Mouse (Mus musculus) spleen, postnatal 14 days (tissue): ENCODE data around the gene Barhl1.

Experiments used
- DNase-seq, 2 experiments: peaks; one replicate each; pipeline ENCODE4 v3.0.0; 2021 to 2022; ENCODE audit warnings: low spot score in 2 of 2

Barhl1 gene

DNA sequence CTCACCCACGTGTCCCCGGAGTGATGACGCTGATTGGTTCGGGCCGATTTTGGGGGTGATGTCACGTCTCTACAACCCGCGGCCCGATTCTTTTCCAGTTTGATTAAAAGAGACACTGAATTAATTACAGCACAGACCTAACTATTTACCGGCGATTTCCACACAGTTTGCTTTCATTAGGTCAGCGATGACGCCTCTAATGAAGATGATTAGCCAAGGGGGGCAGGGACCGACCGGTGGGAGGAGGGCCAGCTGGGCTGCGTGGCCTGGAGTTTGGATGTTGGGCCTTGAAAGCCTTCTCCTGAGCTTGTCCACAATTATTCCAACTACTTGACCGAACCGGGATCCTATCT, at the start of gene Barhl1:
Gene Barhl1 (minus strand): TSS at position 156 of the 353 bp plus-strand sequence.
- no peak for DNase-seq

DNA sequence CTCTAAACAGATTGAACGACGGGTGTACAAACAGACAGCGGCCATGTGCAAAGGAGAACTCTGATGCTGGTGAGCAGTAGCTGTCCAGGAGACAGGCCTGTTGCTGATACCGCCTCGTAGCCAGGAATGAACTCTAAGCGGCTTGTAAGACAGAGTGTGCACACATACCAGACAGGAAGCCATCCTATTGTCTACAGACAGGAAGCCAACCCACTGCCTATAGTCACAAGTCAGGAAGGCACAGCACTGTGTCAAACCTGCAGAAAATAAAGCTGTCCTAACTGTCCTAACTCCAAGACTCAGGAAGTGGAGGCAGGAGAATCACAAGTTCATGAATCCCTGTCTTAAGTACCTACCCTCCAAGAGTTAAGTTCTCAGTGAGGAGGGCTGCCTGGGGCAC, 47.1 kb upstream of the Barhl1 start:
- DNase-seq = no peak

DNA sequence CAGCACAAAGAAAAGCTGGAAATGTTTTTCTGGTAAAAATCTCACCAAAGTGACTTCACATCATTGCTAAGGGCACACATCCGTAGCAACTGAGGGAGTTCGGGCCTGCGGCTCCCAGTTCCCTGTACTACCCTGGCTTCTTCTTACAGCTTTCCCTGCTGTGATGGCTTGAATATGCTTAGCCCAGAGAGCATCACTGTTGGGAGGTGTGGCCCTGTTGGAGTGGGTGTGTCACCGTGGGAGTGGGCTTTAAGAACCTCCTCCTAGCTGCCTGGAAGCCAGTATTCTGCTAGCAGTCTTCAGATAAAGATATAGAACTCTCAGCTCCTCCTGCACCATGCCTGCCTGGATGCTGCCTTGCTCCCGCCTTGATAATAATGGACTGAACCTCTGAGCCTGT, 45.2 kb upstream of the Barhl1 start:
- no peak for DNase-seq

DNA sequence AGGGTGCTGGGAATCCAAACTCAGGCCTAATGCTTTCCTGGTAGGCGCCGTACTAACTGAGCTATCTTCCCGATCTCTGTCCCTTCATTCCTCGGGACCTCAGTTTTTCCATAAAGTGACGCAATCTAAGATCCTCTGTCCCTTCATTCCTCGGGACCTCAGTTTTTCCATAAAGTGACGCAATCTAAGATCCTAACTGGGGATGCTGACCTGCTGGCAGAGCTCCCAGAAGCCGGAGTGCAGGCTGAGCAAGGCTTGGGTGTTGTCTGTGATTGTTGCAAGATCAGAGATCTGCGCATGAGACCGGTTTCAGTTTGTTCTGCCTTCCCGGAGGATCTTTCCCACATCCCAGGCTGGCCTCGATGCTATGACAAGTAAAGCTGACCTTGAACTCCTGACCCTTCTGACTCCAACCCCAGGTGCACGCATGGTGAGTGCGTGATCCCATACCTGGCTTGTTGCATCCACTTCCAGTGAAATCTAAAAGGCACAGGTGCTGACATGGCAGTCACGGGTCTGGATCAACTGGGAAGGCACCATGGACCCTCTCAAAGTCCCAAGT, 44.6 kb upstream of the Barhl1 start:
- no peak for DNase-seq

- DNase-seq = no peak
These were observed 40.4 kb upstream of the Barhl1 start for GRCm38 (mm10) chr2:28956874-28957273.

GRCm38 (mm10) chr2:28954595-28954994, 38.1 kb upstream of the Barhl1 start:
- no peak for DNase-seq

GRCm38 (mm10) chr2:28952981-28953380, 36.5 kb upstream of the Barhl1 start:
- no peak for DNase-seq

DNA sequence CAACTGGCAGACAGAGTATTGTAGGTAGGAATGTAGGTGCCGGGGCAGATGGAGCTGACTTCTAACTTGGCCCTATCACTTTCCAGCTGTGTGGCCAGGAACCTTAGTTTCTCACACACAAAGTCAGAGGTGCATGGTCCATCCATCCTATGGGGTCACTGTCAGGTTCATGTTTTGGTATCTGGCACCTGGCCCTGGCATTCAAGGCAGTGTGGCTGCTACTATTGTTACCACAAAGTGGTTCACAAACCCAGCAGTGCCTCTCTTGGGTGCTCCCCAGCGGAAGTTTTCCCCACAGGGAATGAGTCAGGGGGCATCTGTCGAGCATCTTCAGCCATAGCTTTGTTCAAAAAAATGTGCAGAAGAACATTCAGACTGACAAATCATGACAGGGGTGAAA, 29.8 kb upstream of the Barhl1 start:
- DNase-seq = no peak

DNA sequence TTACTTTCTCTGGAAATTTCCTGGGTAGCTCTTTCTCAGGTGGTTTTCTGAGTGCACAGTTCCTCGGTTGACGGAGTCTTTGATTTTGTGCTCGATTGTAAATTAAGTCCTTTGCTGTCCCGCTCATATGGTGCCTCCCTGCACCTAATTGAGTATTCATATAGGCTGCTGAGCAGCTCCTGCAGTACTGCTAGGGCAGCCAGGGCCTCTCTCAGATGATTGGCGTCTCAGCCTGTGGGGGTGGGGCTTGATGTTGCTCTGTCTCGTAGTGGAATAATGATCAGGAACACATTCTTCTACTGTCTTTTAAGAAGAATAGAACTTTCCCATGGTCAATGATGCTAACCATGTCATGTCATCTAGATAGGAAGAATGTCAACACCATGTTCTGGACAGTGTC, 28.9 kb upstream of the Barhl1 start:
- no peak for DNase-seq

DNA sequence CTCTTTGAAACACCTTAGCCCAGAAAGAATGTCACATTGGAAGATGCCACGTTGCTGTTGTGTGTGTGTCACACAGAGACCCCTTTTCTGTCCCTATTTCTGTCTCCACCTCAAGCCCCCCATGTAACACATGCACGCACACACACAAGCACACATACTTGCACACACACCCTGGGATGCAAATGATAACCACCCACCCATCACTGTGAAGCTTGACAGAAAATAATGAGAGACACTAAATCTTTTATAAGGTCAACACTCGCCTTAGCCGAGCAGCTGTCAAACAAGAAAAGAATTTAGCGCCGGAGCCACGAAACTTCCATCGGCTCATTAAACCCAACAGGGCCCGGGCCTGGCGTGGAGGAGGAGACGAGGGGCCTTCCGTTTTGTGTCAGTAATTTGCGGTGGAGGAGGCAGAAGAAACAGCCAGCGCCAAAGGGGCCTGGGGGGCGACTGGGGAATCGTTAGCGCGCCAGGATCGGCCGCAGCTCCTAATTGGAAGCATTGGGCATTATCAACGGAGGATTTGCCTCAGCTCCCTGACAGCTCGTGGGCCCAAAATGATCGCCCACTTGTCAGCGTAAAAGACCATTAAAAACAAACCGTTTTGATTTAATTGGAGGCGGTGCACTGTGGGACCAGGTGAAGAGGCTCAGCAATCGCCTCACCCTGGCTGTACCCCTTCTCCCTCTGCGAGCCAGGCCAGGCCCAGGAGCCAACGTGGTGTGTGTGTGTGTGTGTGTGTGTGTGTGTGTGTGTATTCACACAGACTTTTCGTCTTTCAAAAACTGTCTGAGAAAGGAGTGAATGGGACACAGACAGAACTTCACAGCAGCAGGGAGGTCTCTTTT, 27.4 kb upstream of the Barhl1 start:
- DNase-seq = no peak

DNA sequence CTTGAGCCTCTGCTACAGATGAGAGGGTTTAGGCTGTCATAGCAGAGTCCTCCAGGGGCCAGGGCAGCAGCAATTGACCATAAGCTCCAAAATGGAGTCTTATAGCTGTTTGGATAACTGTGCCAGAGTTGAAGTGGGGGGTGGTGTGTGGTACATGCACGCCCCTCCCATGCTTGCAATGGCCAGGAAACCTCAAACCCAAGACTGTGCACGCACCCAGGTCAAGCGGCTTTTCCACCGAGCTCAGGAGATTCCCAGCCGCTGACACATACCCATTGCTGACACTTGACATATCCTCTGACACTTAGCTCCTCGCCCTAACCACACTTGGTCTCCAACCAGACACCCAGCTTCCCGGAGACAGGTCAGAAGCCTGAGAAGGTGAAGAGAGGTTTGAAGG, 22.5 kb upstream of the Barhl1 start:
- DNase-seq = no peak

DNA sequence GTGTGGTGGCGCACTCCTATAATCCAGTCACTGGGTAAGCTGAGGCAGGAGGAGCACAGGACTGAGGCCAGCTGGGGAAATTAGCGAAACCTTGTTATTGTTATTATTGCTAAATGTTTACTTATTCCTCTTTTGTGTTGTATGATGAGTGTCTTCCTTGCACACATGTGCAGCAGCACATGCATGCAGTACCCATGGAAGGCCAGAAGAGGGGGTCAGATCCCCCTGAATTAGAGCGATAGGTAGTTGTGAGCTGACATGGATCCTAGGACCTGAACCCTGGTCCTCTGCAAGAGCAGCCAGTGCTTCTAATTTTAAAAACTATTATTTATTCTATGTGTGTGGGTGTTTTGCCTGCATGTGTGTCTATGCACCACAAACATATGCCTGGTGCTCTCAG, 14.1 kb upstream of the Barhl1 start:
- no peak for DNase-seq

DNA sequence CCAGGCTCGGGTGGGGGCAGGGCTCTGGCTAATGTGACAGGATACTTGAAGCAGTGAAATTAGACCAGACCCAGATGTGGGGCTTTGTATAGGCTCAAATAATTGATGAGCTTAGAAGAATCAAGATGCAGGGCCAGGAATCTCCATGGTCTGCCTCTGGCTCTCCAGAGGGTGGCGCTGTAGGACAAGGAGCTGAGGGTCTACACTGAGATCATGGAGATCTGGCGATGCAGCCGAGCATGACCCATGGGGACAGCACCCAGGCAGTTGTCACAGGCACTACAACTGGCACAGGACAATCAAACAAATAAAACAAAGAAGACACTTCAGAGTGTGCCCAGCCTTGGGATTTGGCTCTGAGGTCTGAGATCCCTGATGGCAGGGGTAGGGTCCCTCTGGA, 7.4 kb upstream of the Barhl1 start:
- peak in 1 of 2 experiments; percentile 35 for DNase-seq

DNA sequence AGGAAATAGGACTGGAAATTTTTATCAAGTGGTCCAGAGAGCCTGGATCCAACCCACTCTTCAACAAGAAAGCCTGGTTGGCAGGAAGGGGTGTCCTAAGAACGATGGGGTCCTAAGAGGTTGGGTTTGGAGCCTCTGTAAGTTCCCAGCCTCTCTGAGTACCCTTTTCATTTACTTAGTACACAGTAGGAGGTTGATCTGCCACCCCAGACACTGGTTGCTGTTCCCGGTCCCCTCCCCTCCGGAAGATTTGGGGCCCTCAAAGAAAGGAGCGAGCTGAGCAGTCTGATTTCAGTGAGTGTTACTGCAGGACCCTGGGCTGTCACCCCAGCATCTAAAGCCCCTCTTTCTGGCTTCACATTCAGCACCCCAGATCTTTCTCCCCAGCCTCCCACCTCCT, 2.5 kb upstream of the Barhl1 start:
- no peak for DNase-seq

GRCm38 (mm10) chr2:28917518-28918361, 1.3 kb upstream of the Barhl1 start:
- DNase-seq = no peak

- no peak for DNase-seq
These were observed 669 bp upstream of the Barhl1 start for GRCm38 (mm10) chr2:28917156-28917517.

GRCm38 (mm10) chr2:28915768-28916512, 528 bp downstream of the Barhl1 start:
- peak; percentile 57 to 58 for DNase-seq

DNA sequence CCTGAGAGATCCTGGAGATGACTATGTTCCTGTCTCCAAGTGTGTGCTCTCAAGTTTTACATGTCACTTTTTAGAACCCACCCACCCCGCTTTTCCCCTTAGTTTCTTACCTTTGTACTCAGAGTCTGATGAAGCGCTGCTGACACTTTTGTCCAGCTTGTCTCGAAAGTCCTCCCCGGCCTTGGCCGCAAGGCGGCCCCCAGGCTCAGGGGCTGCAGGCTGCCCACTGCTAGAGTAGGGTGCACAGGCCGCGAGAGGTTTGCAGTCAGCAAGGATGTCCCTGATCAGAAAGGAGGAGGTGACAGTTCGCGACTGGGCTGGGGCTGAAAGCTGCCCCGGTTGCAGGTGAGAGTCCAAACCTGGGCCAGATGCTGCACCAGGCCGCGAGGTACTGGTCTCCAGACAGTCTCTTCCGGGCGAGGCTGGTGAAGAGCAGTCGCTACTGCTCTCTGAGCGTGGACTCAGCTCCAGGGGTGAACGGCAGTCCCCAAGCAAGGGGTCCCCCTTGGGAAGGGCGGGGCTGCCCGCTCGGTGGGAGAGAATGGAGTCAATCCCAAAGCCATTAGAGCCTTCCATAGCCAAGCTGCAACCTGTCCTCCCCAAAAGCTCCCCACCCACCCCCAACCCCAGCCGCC, 1.2 kb downstream of the Barhl1 start:
- DNase-seq = no peak

DNA sequence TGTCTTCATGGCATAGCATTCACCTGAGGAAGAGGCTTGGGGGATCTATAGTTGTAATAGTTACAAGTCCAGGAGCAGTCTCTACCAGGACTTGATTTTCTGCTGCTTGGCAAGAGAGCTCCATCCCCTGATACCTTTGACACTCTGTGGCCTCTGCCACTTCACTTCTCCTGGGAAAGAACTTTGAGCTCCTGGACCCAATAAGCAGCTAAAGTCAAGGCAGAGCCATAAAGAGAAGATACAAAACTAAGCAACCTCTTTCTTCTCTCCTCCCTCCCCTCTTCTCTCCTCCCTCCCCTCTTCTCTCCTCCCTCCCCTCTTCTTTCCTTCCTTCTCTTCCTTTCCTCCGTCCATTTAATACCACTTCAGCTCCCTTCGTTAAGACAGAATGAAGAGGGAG, 2.3 kb downstream of the Barhl1 start:
- DNase-seq = no peak

DNA sequence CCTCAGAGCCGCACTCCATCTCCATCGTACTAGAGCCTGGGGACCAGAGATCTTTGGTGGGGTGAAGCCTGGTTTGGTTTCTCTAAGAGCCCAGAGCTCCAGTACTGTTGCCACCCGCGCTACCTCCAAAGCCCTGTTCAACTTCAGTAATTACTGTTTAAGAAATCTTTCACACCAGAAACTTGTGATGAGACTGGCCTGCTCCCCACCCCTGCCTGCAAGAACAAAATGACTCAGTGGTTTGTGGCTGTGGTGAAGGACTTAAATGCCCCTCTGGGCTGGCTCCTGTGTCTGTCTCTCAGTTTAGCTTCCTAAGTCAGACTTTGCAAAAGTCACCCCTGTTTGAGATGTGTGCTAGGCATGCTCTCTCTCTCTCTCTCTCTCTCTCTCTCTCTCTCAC, 3.5 kb downstream of the Barhl1 start:
- DNase-seq = no peak

GRCm38 (mm10) chr2:28912039-28912700, 4.3 kb downstream of the Barhl1 start:
- no peak for DNase-seq
